Comparison of ENCODE assay signal across 7 mouse cellular contexts in the genomic region with DNA sequence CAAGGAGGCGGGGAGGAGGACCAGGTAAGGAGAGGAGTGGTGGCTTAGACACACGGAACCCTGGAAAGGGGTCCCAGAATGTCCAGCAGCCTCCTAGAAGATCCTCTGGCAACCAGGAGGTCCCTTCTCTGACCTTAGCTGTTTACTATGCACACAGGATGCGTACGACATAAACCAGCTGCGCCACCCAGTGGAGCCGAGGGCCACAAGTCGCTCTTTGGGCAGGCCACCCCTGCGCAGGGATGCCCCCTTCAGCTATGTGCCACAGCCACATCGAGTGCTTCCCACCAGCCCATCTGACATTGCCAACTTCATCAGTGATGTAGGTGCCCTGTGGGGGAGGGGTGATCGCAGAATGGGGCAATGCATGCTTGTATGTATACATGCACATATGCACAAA. TPM values are rescaled to one million over a fixed set of nuclear protein-coding genes. Genes with fewer than 3 reads are reported as not detected.
DNase-seq lines count a peak whose midpoint lies in the region; ATAC-seq lines count a peak whose summit lies in the region.

No protein-coding gene starts in this region.

- H3K4me2 ChIP-seq in lung, embryonic 15.5 days = peak overlapping the region; percentile 21; the same call in 1 of the 2 replicates
- H3K4me2 ChIP-seq in embryonic facial prominence, embryonic 12.5 days (replicated peaks) = peak overlapping the region; percentile 53
- peak overlapping the region; percentile 55 for H3K4me2 ChIP-seq in hindbrain, embryonic 16.5 days (ENCODE audit: low read length)
- H3K4me2 ChIP-seq in midbrain, embryonic 12.5 days (replicated peaks) = peak overlapping the region; percentile 43

- no peak overlapping the region for H3K9ac ChIP-seq in lung, embryonic 15.5 days
- no peak overlapping the region for H3K9ac ChIP-seq in embryonic facial prominence, embryonic 12.5 days
- H3K9ac ChIP-seq in hindbrain, embryonic 16.5 days (ENCODE audit: low read depth, low read length) = no peak overlapping the region; the same call in 1 of the 2 replicates
- H3K9ac ChIP-seq in midbrain, embryonic 12.5 days (replicated peaks) = no peak overlapping the region

- H3K27ac ChIP-seq in lung, embryonic 15.5 days = no peak overlapping the region
- no peak overlapping the region for H3K27ac ChIP-seq in embryonic facial prominence, embryonic 12.5 days
- H3K27ac ChIP-seq in hindbrain, embryonic 16.5 days (ENCODE audit: low read depth, low read length) = no peak overlapping the region
- H3K27ac ChIP-seq in midbrain, embryonic 12.5 days (replicated peaks) = no peak overlapping the region

- DNase-seq in lung, postnatal 10 days = no peak
- no peak for DNase-seq in frontal cortex, postnatal 25 days (ENCODE audit: low spot score in 2 of 2)
- DNase-seq in frontal cortex, adult 2 months (ENCODE audit: extremely low spot score in 1 of 2, low spot score in 1 of 2) = no peak

- H3K27me3 ChIP-seq in lung, embryonic 15.5 days = 0 out of 2 replicates have a peak, but pooled peaks cover 3% of the 10 kb centered on the region
- H3K27me3 ChIP-seq in embryonic facial prominence, embryonic 12.5 days = peaks cover 4% of the 10 kb centered on the region; the same call in 1 of the 2 replicates
- H3K27me3 ChIP-seq in hindbrain, embryonic 16.5 days (replicated peaks; ENCODE audit: control insufficient read depth, insufficient read depth, low read length) = 0 out of 2 replicates have a peak, but pooled peaks cover 2% of the 10 kb centered on the region
- H3K27me3 ChIP-seq in midbrain, embryonic 12.5 days = peaks cover 11% of the 10 kb centered on the region

- peaks cover 8% of the 10 kb centered on the region; the same call in 1 of the 2 replicates for H3K9me3 ChIP-seq in lung, embryonic 15.5 days
- H3K9me3 ChIP-seq in embryonic facial prominence, embryonic 12.5 days = peaks cover 21% of the 10 kb centered on the region
- peaks cover 18% of the 10 kb centered on the region for H3K9me3 ChIP-seq in hindbrain, embryonic 16.5 days (ENCODE audit: control insufficient read depth, low read length)
- H3K9me3 ChIP-seq in midbrain, embryonic 12.5 days = peaks cover 22% of the 10 kb centered on the region

- peaks cover 3% of the 10 kb centered on the region; the same call in 1 of the 2 replicates for H3K4me1 ChIP-seq in lung, embryonic 15.5 days
- H3K4me1 ChIP-seq in embryonic facial prominence, embryonic 12.5 days = peaks cover 3% of the 10 kb centered on the region; the same call in 1 of the 2 replicates
- H3K4me1 ChIP-seq in hindbrain, embryonic 16.5 days (ENCODE audit: control insufficient read depth, insufficient read depth, low read depth, low read length) = no peaks in the 10 kb centered on the region
- H3K4me1 ChIP-seq in midbrain, embryonic 12.5 days = peaks cover 6% of the 10 kb centered on the region

- H3K36me3 ChIP-seq in lung, embryonic 15.5 days = no peaks in the 10 kb centered on the region
- no peaks in the 10 kb centered on the region; the same call in 1 of the 2 replicates for H3K36me3 ChIP-seq in embryonic facial prominence, embryonic 12.5 days
- no peaks in the 10 kb centered on the region for H3K36me3 ChIP-seq in hindbrain, embryonic 16.5 days (ENCODE audit: control insufficient read depth, insufficient read depth, low read length)
- H3K36me3 ChIP-seq in midbrain, embryonic 12.5 days = no peaks in the 10 kb centered on the region

- H3K4me3 ChIP-seq in lung, embryonic 15.5 days = no peak overlapping the region
- peak overlapping the region; percentile 28 for H3K4me3 ChIP-seq in embryonic facial prominence, embryonic 12.5 days
- H3K4me3 ChIP-seq in hindbrain, embryonic 16.5 days (ENCODE audit: low read length) = peak overlapping the region; percentile 33
- peak overlapping the region; percentile 22 for H3K4me3 ChIP-seq in midbrain, embryonic 12.5 days

- ATAC-seq in lung, embryonic 15.5 days (ENCODE audit: borderline replicate concordance, extremely low read depth, low FRiP score, low TSS enrichment) = no peak
- ATAC-seq in embryonic facial prominence, embryonic 12.5 days (ENCODE audit: insufficient number of reproducible peaks, insufficient read depth, low FRiP score, low TSS enrichment) = no peak
- peak; percentile 38; the same call in 1 of the 2 replicates for ATAC-seq in hindbrain, embryonic 16.5 days
- no peak for ATAC-seq in midbrain, embryonic 12.5 days (ENCODE audit: low FRiP score, low read depth)

- 49% methylated on average over 10 of the region's 10 CpGs for WGBS in lung, embryonic 15.5 days
- WGBS in embryonic facial prominence, embryonic 12.5 days = 62% methylated on average over 10 of the region's 10 CpGs
- 53% methylated on average over 10 of the region's 10 CpGs for WGBS in hindbrain, embryonic 16.5 days
- 51% methylated on average over 10 of the region's 10 CpGs for WGBS in midbrain, embryonic 12.5 days

RNA-seq across cellular contexts. Expression of a gene that starts 17.7 kb away (rescaled TPM):
- polyA plus RNA-seq in lung, embryonic 15.5 days (2015; fragmentation: Nextera tagmentation; extraction: Ambion mirVana) = 0.11 and 0.43 TPM in 2 replicates
- polyA plus RNA-seq in embryonic facial prominence, embryonic 12.5 days (2016; fragmentation: Nextera tagmentation; extraction: Ambion mirVana) = 11.3 and 11.7 TPM in 2 replicates
- polyA plus RNA-seq in hindbrain, embryonic 16.5 days (2015; fragmentation: Nextera tagmentation; extraction: Ambion mirVana) = 2.3 and 2.9 TPM in 2 replicates
- polyA plus RNA-seq in midbrain, embryonic 12.5 days (2016; fragmentation: Nextera tagmentation; extraction: Ambion mirVana) = 0.43 and 0.76 TPM in 2 replicates
- polyA plus RNA-seq in frontal cortex, adult 2 months (2012; rRNA removed) = 1.1 and 1.6 TPM in 2 replicates
